Mouse (Mus musculus) limb, embryonic 12.5 days (tissue): Measurements from ENCODE around the gene Cnot8. TPM values are rescaled to one million over a fixed set of nuclear protein-coding genes. Genes with fewer than 3 reads are reported as not detected.
"Not testable (repeated sequence)": the region's sequence is repeated elsewhere in the genome, so short reads cannot be mapped to it uniquely, and the experiment has no call there.

Experiments
- ATAC-seq: fragments of 200-750 bp; cut with Nextera tagmentation; 2 replicates; pipeline ENCODE4 v1.8.0; 2017; ENCODE audit warnings: low read depth, moderate TSS enrichment; ENCODE audit not compliant: insufficient number of reproducible peaks, insufficient read depth, low FRiP score, low TSS enrichment
- H3K27ac ChIP-seq: fragments of 300-500 bp; sonication (generic); 2 replicates; pipeline ENCODE4 v1.5.1; 2016; ENCODE audit warnings: mild to moderate bottlenecking, moderate library complexity
- H3K27me3 ChIP-seq: fragments of 300-500 bp; sonication (generic); 2 replicates; pipeline ENCODE4 v1.6.1; 2016; ENCODE audit warnings: mild to moderate bottlenecking, moderate library complexity
- H3K36me3 ChIP-seq: fragments of 300-500 bp; sonication (generic); 2 replicates; pipeline ENCODE4 v1.6.1; 2016; ENCODE audit warnings: mild to moderate bottlenecking, moderate library complexity
- H3K4me1 ChIP-seq: fragments of 300-500 bp; sonication (generic); replicated peaks from 2 replicates; pipeline ENCODE4 v1.6.1; 2016
- H3K4me2 ChIP-seq: fragments of 300-500 bp; sonication (generic); 2 replicates; pipeline ENCODE4 v1.6.1; 2016; ENCODE audit warnings: mild to moderate bottlenecking, moderate library complexity
- H3K4me3 ChIP-seq: fragments of 300-500 bp; sonication (generic); replicated peaks from 2 replicates; pipeline ENCODE4 v1.5.1; 2016; ENCODE audit warnings: mild to moderate bottlenecking
- H3K9ac ChIP-seq: fragments of 300-500 bp; sonication (generic); replicated peaks from 2 replicates; pipeline ENCODE4 v1.6.1; 2016; ENCODE audit warnings: mild to moderate bottlenecking, moderate library complexity
- H3K9me3 ChIP-seq: fragments of 300-500 bp; sonication (generic); 2 replicates; pipeline ENCODE4 v1.6.1; 2016; ENCODE audit warnings: mild to moderate bottlenecking, moderate library complexity
- WGBS: fragments of 180-500 bp; shearing (Covaris S2); methylation state at CpG from one replicate; pipeline ENCODE4 v1.1.7; 2016; 5-methylcytosine and 5-hydroxymethylcytosine counted together
- polyA plus RNA-seq: library from polyadenylated mRNA; unstranded; fragments of >200 nt; fragmentation: Nextera tagmentation; extraction: Ambion mirVana; gene quantifications from 2 replicates; pipeline ENCODE4 v1.2.1, GENCODE M21; 2016

Cnot8 gene
- 106 and 109 TPM in 2 replicates for polyA plus RNA-seq

- Histone ChIP-seq H3K36me3 (peaks cover 5% of the 10 kb centered on the region; the same call in 1 of the 2 replicates), H3K9ac (peak within 1 kb of the TSS; percentile 88), H3K27me3 (0 out of 2 replicates have a peak, but pooled peaks cover 3% of the 10 kb centered on the region), H3K4me1 (peaks cover 26% of the 10 kb centered on the region), H3K4me3 (peak within 1 kb of the TSS; percentile 92), H3K27ac (peak within 1 kb of the TSS; percentile 89), H3K9me3 (no peaks in the 10 kb centered on the region), H3K4me2 (peak within 1 kb of the TSS; percentile 76)
- WGBS = under 1% methylated on average over 55 of the region's 55 CpGs
- ATAC-seq = peak; percentile 91
Observed at GRCm38 (mm10) chr11:58103697-58104306, at the start of gene Cnot8. Gene Cnot8 (plus strand): TSS chr11:58104153.

- ATAC-seq = no peak
- no peaks in the 10 kb centered on the region for H3K27me3 ChIP-seq
- WGBS = 77% methylated on average over 6 of the region's 6 CpGs
Observed at GRCm38 (mm10) chr11:58057455-58057854, 46.5 kb upstream of the Cnot8 start.

GRCm38 (mm10) chr11:58059752-58060151 is 44.2 kb upstream of the Cnot8 start:
- H3K9me3 ChIP-seq, H3K4me1 ChIP-seq, H3K4me3 ChIP-seq, H3K4me2 ChIP-seq, H3K9ac ChIP-seq, H3K27me3 ChIP-seq, H3K27ac ChIP-seq: not testable (repeated sequence)
- peaks cover 59% of the 10 kb centered on the region for H3K36me3 ChIP-seq
- 91% methylated on average over 7 of the region's 7 CpGs for WGBS
- ATAC-seq = 0 out of 2 replicates have a peak, but pooled peaks have one; percentile 20

More at GRCm38 (mm10) chr11:58057455-58057854, 46.5 kb upstream of the Cnot8 start:
- Histone ChIP-seq H3K4me3 (no peak overlapping the region), H3K9me3 (no peaks in the 10 kb centered on the region), H3K36me3 (peaks cover 82% of the 10 kb centered on the region), H3K4me2 (no peak overlapping the region), H3K9ac (no peak overlapping the region), H3K4me1 (no peaks in the 10 kb centered on the region), H3K27ac (no peak overlapping the region)

GRCm38 (mm10) chr11:58061218-58061617 is 42.7 kb upstream of the Cnot8 start:
- H3K4me2 ChIP-seq, H3K4me3 ChIP-seq, H3K27me3 ChIP-seq, H3K9me3 ChIP-seq, H3K27ac ChIP-seq, H3K9ac ChIP-seq, ATAC-seq, H3K4me1 ChIP-seq: not testable (repeated sequence)
- peaks cover 45% of the 10 kb centered on the region for H3K36me3 ChIP-seq
- 86% methylated on average over 4 of the region's 4 CpGs for WGBS

GRCm38 (mm10) chr11:58062586-58062985 is 41.4 kb upstream of the Cnot8 start:
- no peak for ATAC-seq
- Histone ChIP-seq H3K4me2 (no peak overlapping the region), H3K27me3 (no peaks in the 10 kb centered on the region)

GRCm38 (mm10) chr11:58065025-58065424 is 38.9 kb upstream of the Cnot8 start:
- 88% methylated on average over 4 of the region's 4 CpGs for WGBS
- H3K27me3 ChIP-seq = no peaks in the 10 kb centered on the region

More at GRCm38 (mm10) chr11:58062586-58062985, 41.4 kb upstream of the Cnot8 start:
- no peak overlapping the region for H3K4me3 ChIP-seq
- H3K9ac ChIP-seq = no peak overlapping the region
- no peak overlapping the region for H3K27ac ChIP-seq
- no peaks in the 10 kb centered on the region for H3K9me3 ChIP-seq
- no peaks in the 10 kb centered on the region for H3K4me1 ChIP-seq
- peaks cover 31% of the 10 kb centered on the region for H3K36me3 ChIP-seq
- WGBS = 89% methylated on average over 4 of the region's 4 CpGs

GRCm38 (mm10) chr11:58072978-58073377 is 31.0 kb upstream of the Cnot8 start:
- ATAC-seq = no peak
- Histone ChIP-seq H3K27ac (no peak overlapping the region), H3K9ac (no peak overlapping the region), H3K4me1 (no peaks in the 10 kb centered on the region), H3K4me3 (no peak overlapping the region), H3K9me3 (no peaks in the 10 kb centered on the region), H3K36me3 (no peaks in the 10 kb centered on the region), H3K4me2 (no peak overlapping the region), H3K27me3 (no peaks in the 10 kb centered on the region)
- WGBS = 83% methylated on average over 3 of the region's 3 CpGs

More at GRCm38 (mm10) chr11:58065025-58065424, 38.9 kb upstream of the Cnot8 start:
- no peaks in the 10 kb centered on the region for H3K4me1 ChIP-seq
- no peak overlapping the region for H3K4me3 ChIP-seq
- H3K36me3 ChIP-seq = peaks cover 11% of the 10 kb centered on the region
- H3K4me2 ChIP-seq = no peak overlapping the region
- no peak overlapping the region for H3K27ac ChIP-seq
- H3K9me3 ChIP-seq = no peaks in the 10 kb centered on the region
- H3K9ac ChIP-seq = no peak overlapping the region
- no peak for ATAC-seq

- no peaks in the 10 kb centered on the region for H3K4me1 ChIP-seq
- WGBS = 76% methylated on average over 4 of the region's 4 CpGs
- H3K27ac ChIP-seq = no peak overlapping the region
- H3K4me2 ChIP-seq = no peak overlapping the region
- H3K9ac ChIP-seq = no peak overlapping the region
- ATAC-seq = no peak
- peaks cover 4% of the 10 kb centered on the region; the same call in 1 of the 2 replicates for H3K9me3 ChIP-seq
- no peak overlapping the region for H3K4me3 ChIP-seq
- no peaks in the 10 kb centered on the region for H3K36me3 ChIP-seq
- H3K27me3 ChIP-seq = no peaks in the 10 kb centered on the region
Observed at GRCm38 (mm10) chr11:58077270-58077669, 26.7 kb upstream of the Cnot8 start.

- H3K4me2 ChIP-seq = no peak overlapping the region
- no peak overlapping the region for H3K4me3 ChIP-seq
- no peaks in the 10 kb centered on the region for H3K36me3 ChIP-seq
- H3K4me1 ChIP-seq = no peaks in the 10 kb centered on the region
- 86% methylated on average over 6 of the region's 6 CpGs for WGBS
- no peak overlapping the region for H3K9ac ChIP-seq
- H3K27me3 ChIP-seq = no peaks in the 10 kb centered on the region
- H3K27ac ChIP-seq = no peak overlapping the region
- no peak for ATAC-seq
- H3K9me3 ChIP-seq = peaks cover 4% of the 10 kb centered on the region; the same call in 1 of the 2 replicates
Observed at GRCm38 (mm10) chr11:58081716-58082115, 22.2 kb upstream of the Cnot8 start.

- no peak overlapping the region; the same call in 1 of the 2 replicates for H3K9ac ChIP-seq
- no peaks in the 10 kb centered on the region for H3K36me3 ChIP-seq
- ATAC-seq = no peak
- H3K4me3 ChIP-seq = no peak overlapping the region
- 0 out of 2 replicates have a peak overlapping the region, but pooled peaks have one; percentile 2 for H3K27ac ChIP-seq
- H3K27me3 ChIP-seq = peaks cover 18% of the 10 kb centered on the region
- H3K9me3 ChIP-seq = no peaks in the 10 kb centered on the region
- H3K4me2 ChIP-seq = peak overlapping the region; percentile 35
- peaks cover 9% of the 10 kb centered on the region for H3K4me1 ChIP-seq
- 52% methylated on average over 4 of the region's 4 CpGs for whole genome bisulfite sequencing
Observed at GRCm38 (mm10) chr11:58092541-58092940, 11.4 kb upstream of the Cnot8 start.

GRCm38 (mm10) chr11:58093021-58093528 is 10.9 kb upstream of the Cnot8 start, which contains the start of gene Gm12248:
Gene Gm12248 (minus strand): TSS chr11:58093134.
- Histone ChIP-seq H3K36me3 (no peaks in the 10 kb centered on the region), H3K27ac (0 out of 2 replicates have a peak within 1 kb of the TSS, but pooled peaks have one; percentile 2), H3K4me3 (no peak within 1 kb of the TSS), H3K9ac (no peak within 1 kb of the TSS; the same call in 1 of the 2 replicates), H3K4me2 (peak within 1 kb of the TSS; percentile 35), H3K4me1 (peaks cover 14% of the 10 kb centered on the region), H3K9me3 (no peaks in the 10 kb centered on the region), H3K27me3 (peaks cover 23% of the 10 kb centered on the region)
- WGBS = 19% methylated on average over 12 of the region's 12 CpGs
- ATAC-seq = peak; percentile 66; the same call in 1 of the 2 replicates
